In the genomic region with DNA sequence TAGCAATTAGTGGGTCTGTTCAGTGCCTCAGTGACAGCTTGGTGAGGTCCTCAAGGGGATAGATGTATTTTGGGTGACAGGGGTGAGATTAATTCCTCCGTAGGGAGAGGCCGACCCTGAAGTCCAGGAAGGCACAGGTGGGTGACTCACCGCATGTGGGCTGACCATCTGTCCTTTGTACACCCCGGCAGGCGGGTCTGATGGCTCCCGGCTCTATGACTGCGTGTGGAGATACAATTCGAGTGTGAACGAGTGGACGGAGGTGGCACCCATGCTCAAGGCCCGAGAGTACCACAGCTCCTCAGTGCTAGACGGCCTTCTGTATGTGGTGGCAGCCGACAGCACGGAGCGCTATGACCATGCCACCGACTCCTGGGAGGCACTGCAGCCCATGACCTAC, we compare ENCODE assay signal across 11 mouse cellular contexts. TPM values are rescaled to one million over a fixed set of nuclear protein-coding genes. Genes with fewer than 3 reads are reported as not detected.
DNase-seq lines count a peak whose midpoint lies in the region; ATAC-seq and TF ChIP-seq lines count a peak whose summit lies in the region.
"Had no signal": no experiment of that assay in that cellular context is flagged by ENCODE, and none has a peak within 500 bp of the region (broad histone marks: within the 10 kb centered on the region; RNA-seq: fewer than 3 reads in every experiment).

No protein-coding gene starts in this region.

- peaks cover 79% of the 10 kb centered on the region for H3K79me2 ChIP-seq in C2C12 (ENCODE audit: control insufficient read depth, insufficient read depth)

- ATAC-seq in heart, embryonic 15.5 days (replicated peaks; ENCODE audit: insufficient number of reproducible peaks, insufficient read depth, low FRiP score, low read depth): no peak
- no peak for ATAC-seq in liver, embryonic 13.5 days (ENCODE audit: low read depth)
- ATAC-seq: hindbrain, postnatal 0 days had no signal

- peaks cover 47% of the 10 kb centered on the region for H3K79me3 ChIP-seq in C2C12 (ENCODE audit: low read depth)

- no peak for TF ChIP-seq CTCF in C2C12 (IDR thresholded peaks at IDR 0.05; ENCODE audit: control insufficient read depth, insufficient read depth, insufficient read length)

- H3ac ChIP-seq in C2C12 (ENCODE audit: control insufficient read depth, insufficient read length, low read depth): peak overlapping the region; percentile 22

- H3K9me3 ChIP-seq in heart, embryonic 15.5 days (replicated peaks): no peaks in the 10 kb centered on the region
- H3K9me3 ChIP-seq in liver, embryonic 13.5 days (replicated peaks): no peaks in the 10 kb centered on the region
- H3K9me3 ChIP-seq: lung, embryonic 15.5 days had no signal

- H3K4me3 ChIP-seq in heart, embryonic 15.5 days: peak overlapping the region; percentile 75
- no peak overlapping the region for H3K4me3 ChIP-seq in C2C12 (ENCODE audit: insufficient read depth, poor library complexity, severe bottlenecking)
- H3K4me3 ChIP-seq in liver, embryonic 13.5 days (replicated peaks): 0 out of 2 replicates have a peak overlapping the region, but pooled peaks have one; percentile 85

- H3K36me3 ChIP-seq in heart, embryonic 15.5 days: peaks cover 35% of the 10 kb centered on the region
- peaks cover 59% of the 10 kb centered on the region for H3K36me3 ChIP-seq in C2C12 (ENCODE audit: control insufficient read depth, insufficient read depth)
- peaks cover 51% of the 10 kb centered on the region for H3K36me3 ChIP-seq in liver, embryonic 13.5 days

- H3K27me3 ChIP-seq in heart, embryonic 15.5 days: no peaks in the 10 kb centered on the region
- H3K27me3 ChIP-seq in C2C12 (ENCODE audit: control insufficient read depth, insufficient read depth, insufficient read length): no peaks in the 10 kb centered on the region
- H3K27me3 ChIP-seq in liver, embryonic 13.5 days: peaks cover 12% of the 10 kb centered on the region
- H3K27me3 ChIP-seq: lung, embryonic 15.5 days had no signal

- peaks cover 61% of the 10 kb centered on the region for H3K4me1 ChIP-seq in heart, embryonic 15.5 days (replicated peaks)
- peaks cover 60% of the 10 kb centered on the region for H3K4me1 ChIP-seq in liver, embryonic 13.5 days (replicated peaks)

- H3K9ac ChIP-seq in heart, embryonic 15.5 days: 0 out of 2 replicates have a peak overlapping the region, but pooled peaks have one; percentile 18
- no peak overlapping the region for H3K9ac ChIP-seq in liver, embryonic 13.5 days
- H3K9ac ChIP-seq: lung, embryonic 15.5 days had no signal

- H3K27ac ChIP-seq in heart, embryonic 15.5 days: peak overlapping the region; percentile 96
- no peak overlapping the region; the same call in 1 of the 2 replicates for H3K27ac ChIP-seq in liver, embryonic 13.5 days
- H3K27ac ChIP-seq: hindbrain, postnatal 0 days had no signal

- H3K4me2 ChIP-seq in heart, embryonic 15.5 days: peak overlapping the region; percentile 97
- H3K4me2 ChIP-seq in liver, embryonic 13.5 days: peak overlapping the region; percentile 100

- DNase-seq in cerebellum, postnatal 25 days: peak; percentile 30 to 48
- DNase-seq in cerebellum, postnatal 36 days: no peak
- DNase-seq in heart, adult 9 months (ENCODE audit: low spot score in 2 of 2): no peak
- DNase-seq in liver, embryonic 13.5 days: no peak
- no peak for DNase-seq in T-cell, adult 2 months (ENCODE audit: low spot score)
- DNase-seq in left cerebral cortex, adult 11 months (ENCODE audit: low spot score): no peak
- DNase-seq: adrenal gland, postnatal 36 days had no signal

- 82% methylated on average over 16 of the region's 16 CpGs for WGBS in heart, embryonic 15.5 days
- WGBS in liver, embryonic 13.5 days (ENCODE audit: insufficient replicate concordance): 88% methylated on average over 16 of the region's 16 CpGs

TF ChIP-seq in C2C12, 6 proteins besides CTCF, POLR2A, EP300 and RAD21:
- TF ChIP-seq MAX (IDR thresholded peaks at IDR 0.05) (no peak), FOSL1 (IDR thresholded peaks at IDR 0.05; ENCODE audit: insufficient read depth, low read length, poor library complexity, severe bottlenecking) (no peak), MYOG (IDR thresholded peaks at IDR 0.05; ENCODE audit: control insufficient read depth, extremely low read depth, insufficient read length) (no peak), CEBPB (IDR thresholded peaks at IDR 0.05; ENCODE audit: low read depth) (no peak), MYOD1 (IDR thresholded peaks at IDR 0.05; ENCODE audit: control insufficient read depth, insufficient read length, low read depth) (no peak), USF1 (IDR thresholded peaks at IDR 0.05; ENCODE audit: low read depth) (no peak)

RNA-seq across cellular contexts. Expression of a gene that starts 3.5 kb away (rescaled TPM):
- 26.1 and 30.9 TPM in 2 replicates for polyA plus RNA-seq in heart, embryonic 15.5 days (2015; fragmentation: Nextera tagmentation; extraction: Ambion mirVana)
- polyA plus RNA-seq in C2C12 (2012; fragmentation: generic; extraction: Trizol): 36.2 TPM
- polyA plus RNA-seq in liver, embryonic 13.5 days (2015; fragmentation: Nextera tagmentation; extraction: Ambion mirVana): 6.0 and 6.5 TPM in 2 replicates

RNA-seq across cellular contexts. Expression of a gene that starts 15.4 kb away (rescaled TPM):
- 10.6 and 14.1 TPM in 2 replicates for polyA plus RNA-seq in heart, embryonic 15.5 days (2015; fragmentation: Nextera tagmentation; extraction: Ambion mirVana)
- polyA plus RNA-seq in C2C12 (2012; fragmentation: generic; extraction: Trizol): 8.6 TPM
- 7.2 and 9.5 TPM in 2 replicates for polyA plus RNA-seq in liver, embryonic 13.5 days (2015; fragmentation: Nextera tagmentation; extraction: Ambion mirVana)

RNA-seq across cellular contexts. Expression of a gene that starts 16.1 kb away (rescaled TPM):
- polyA plus RNA-seq in heart, embryonic 15.5 days (2015; fragmentation: Nextera tagmentation; extraction: Ambion mirVana): 15.2 and 20.7 TPM in 2 replicates
- 18.8 TPM for polyA plus RNA-seq in C2C12 (2012; fragmentation: generic; extraction: Trizol)
- 5.4 and 6.2 TPM in 2 replicates for polyA plus RNA-seq in liver, embryonic 13.5 days (2015; fragmentation: Nextera tagmentation; extraction: Ambion mirVana)

RNA-seq across cellular contexts. Expression of a gene that starts 23.3 kb away (rescaled TPM):
- 26.3 and 34.4 TPM in 2 replicates for polyA plus RNA-seq in heart, embryonic 15.5 days (2015; fragmentation: Nextera tagmentation; extraction: Ambion mirVana)
- 32.8 TPM for polyA plus RNA-seq in C2C12 (2012; fragmentation: generic; extraction: Trizol)
- polyA plus RNA-seq in liver, embryonic 13.5 days (2015; fragmentation: Nextera tagmentation; extraction: Ambion mirVana): 7.8 and 8.1 TPM in 2 replicates

RNA-seq across cellular contexts. Expression of a gene that starts 26.3 kb away (rescaled TPM):
- polyA plus RNA-seq in heart, embryonic 15.5 days (2015; fragmentation: Nextera tagmentation; extraction: Ambion mirVana): 0.25 and 0.46 TPM in 2 replicates
- 0.27 TPM for polyA plus RNA-seq in C2C12 (2012; fragmentation: generic; extraction: Trizol)
- 0.07 TPM in 1 of 2 replicates, not detected in the other for polyA plus RNA-seq in liver, embryonic 13.5 days (2015; fragmentation: Nextera tagmentation; extraction: Ambion mirVana)

Comparison
In these comparisons a context has a peak if more than half of its experiments do, and no peak if none do; other contexts are left out.
1. DNase-seq: peak in cerebellum, postnatal 25 days (2 of 2); none in cerebellum, postnatal 36 days (0 of 2), heart, adult 9 months (0 of 2), liver, embryonic 13.5 days (single experiment), T-cell, adult 2 months (single experiment) and left cerebral cortex, adult 11 months (single experiment).